Mouse (Mus musculus): ENCODE data around the gene Rxrb.

The Rxrb gene

DNA sequence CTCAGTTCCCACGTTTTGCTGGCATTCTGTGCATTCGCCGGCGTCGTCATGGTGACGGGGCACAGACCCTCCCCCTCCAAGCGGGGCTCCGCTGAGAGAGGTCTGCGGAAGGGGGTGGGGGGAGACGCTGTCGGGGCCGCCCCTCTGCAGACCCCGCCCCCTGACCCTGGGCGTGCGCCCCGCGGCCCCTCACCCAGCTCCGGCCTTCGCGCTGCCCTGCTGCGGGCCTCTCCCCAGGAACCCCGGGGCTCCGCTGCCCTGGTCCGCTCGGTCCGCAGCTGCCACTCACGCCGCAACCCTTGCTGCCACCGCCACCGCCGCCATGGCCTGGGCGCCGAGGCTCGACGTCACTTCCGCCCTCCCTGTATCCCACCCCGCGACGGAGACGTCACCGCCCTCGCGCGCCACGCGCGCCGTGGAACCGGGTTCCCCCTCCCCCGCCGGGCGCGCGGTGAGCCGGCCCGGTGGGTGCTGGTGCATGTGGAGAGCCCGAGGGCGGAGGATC is 7.2 kb upstream of the Rxrb start, which contains the start of gene Ring1:
TSS of gene Ring1 (minus strand) at position 364 of the 505 bp plus-strand sequence.
- TF ChIP-seq GATA4 (IDR thresholded peaks at IDR 0.05; ENCODE audit: insufficient replicate concordance, low read length) = no peak; the same call in 1 of the 2 replicates

DNA sequence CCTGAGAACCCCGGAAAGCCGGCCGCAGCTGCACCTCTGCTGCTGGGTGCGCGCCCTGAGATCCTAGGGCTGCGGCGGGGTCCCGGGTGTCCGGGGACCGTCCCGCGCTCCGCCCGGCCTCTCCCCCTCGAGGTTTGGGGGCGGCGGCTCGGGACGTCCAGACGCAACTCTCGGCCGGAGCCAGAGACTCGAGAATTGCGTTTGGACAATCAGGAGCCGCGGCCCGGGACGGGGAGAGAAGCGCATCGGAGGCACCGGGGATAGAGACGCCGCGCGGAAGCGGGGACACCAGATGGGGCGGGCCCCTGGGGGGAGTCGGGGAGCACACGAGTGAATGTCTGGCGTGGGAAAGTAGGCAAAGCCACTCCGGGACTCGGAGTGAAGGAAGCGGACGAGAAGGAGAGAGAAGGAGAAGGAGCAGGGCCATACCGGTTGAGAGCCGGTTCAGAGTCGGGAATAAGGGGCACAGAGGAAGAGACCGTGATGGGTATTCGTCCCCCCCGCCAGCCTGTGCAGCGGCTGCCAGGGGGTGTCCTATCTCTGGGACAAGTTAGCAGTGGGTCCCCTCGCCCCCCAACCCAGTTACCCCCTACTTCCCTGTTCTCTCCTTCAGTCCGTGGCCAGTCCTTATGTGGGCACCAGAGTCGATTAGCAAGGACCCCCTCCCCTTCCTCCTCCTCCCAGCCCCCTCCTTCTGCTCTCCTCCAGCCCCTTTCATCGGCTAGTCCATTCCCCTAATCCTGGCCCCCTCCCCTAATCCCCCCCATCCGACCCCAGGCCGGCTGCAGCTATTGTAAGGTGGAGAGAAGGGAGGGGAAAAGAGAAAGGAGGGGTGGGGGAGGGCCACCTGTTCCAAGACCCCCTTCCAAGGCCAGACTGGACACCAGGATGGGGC is 6.5 kb upstream of the Rxrb start:
- TF ChIP-seq GATA4 (IDR thresholded peaks at IDR 0.05; ENCODE audit: insufficient replicate concordance, low read length) = no peak

- TF ChIP-seq GATA4 (IDR thresholded peaks at IDR 0.05; ENCODE audit: insufficient replicate concordance, low read length) = no peak
Measured at GRCm38 (mm10) chr17:34025756-34026151, 5.9 kb upstream of the Rxrb start.

DNA sequence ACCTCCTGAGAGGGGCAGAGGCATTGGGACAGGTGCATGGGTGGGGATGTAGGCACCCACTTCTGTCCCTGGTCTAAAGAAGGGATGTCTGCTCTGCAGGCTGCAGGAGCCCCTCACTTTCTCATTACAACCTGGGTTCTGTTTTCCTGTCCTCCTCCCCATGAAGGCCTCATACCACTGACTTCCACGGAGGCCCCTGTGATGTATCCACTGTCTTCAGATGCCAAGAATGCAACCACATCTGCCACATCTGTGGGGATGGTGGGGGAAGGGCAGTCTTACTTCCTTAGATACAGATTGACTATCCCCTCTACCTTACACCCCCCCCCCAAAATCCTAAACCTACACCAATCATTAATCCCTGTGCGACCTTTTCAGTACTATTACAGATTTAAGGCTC is 5.4 kb upstream of the Rxrb start:
- TF ChIP-seq GATA4 (IDR thresholded peaks at IDR 0.05; ENCODE audit: insufficient replicate concordance, low read length) = no peak

GRCm38 (mm10) chr17:34026917-34027655 is 4.5 kb upstream of the Rxrb start:
- no peak for TF ChIP-seq GATA4 (IDR thresholded peaks at IDR 0.05; ENCODE audit: insufficient replicate concordance, low read length)

- no peak for TF ChIP-seq GATA4 (IDR thresholded peaks at IDR 0.05; ENCODE audit: insufficient replicate concordance, low read length)
Measured at GRCm38 (mm10) chr17:34027656-34028223, 3.9 kb upstream of the Rxrb start, which contains the start of gene H2-Ke6. Gene H2-Ke6 (minus strand): TSS chr17:34028060.

DNA sequence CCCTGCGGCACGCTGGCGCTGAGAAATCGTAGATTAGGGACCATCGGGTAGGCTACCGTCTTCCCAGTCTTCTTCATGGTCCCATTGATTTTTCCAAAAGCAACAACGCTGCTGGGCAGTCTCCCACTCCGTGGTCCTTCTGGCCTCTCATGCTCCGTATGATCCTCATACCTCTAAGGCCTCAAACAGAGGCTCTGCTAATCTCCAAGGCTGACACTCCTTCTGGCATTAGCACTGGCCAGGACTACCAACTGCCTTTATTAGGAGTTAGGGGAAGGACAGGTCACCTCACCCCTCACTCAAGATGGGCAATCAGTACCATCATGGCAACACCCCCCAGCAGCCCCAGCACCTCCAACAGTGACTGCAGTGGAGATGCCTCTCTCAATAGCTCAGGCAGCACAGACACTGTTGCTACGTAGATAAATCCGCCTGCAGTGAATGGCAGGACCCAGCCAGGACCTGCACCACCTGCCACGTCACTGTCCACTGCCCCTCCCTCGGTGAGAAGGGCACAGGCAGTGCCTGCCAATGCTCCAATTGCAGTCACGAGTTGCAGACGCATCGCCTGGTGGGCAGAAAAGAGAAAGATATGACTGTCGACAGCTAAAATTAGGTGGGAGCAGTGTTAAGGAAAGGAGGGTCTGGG is 3.0 kb upstream of the Rxrb start:
- TF ChIP-seq GATA4 (IDR thresholded peaks at IDR 0.05; ENCODE audit: insufficient replicate concordance, low read length) = no peak

GRCm38 (mm10) chr17:34029150-34029889 is 2.3 kb upstream of the Rxrb start:
- TF ChIP-seq GATA4 (IDR thresholded peaks at IDR 0.05; ENCODE audit: insufficient replicate concordance, low read length) = no peak

DNA sequence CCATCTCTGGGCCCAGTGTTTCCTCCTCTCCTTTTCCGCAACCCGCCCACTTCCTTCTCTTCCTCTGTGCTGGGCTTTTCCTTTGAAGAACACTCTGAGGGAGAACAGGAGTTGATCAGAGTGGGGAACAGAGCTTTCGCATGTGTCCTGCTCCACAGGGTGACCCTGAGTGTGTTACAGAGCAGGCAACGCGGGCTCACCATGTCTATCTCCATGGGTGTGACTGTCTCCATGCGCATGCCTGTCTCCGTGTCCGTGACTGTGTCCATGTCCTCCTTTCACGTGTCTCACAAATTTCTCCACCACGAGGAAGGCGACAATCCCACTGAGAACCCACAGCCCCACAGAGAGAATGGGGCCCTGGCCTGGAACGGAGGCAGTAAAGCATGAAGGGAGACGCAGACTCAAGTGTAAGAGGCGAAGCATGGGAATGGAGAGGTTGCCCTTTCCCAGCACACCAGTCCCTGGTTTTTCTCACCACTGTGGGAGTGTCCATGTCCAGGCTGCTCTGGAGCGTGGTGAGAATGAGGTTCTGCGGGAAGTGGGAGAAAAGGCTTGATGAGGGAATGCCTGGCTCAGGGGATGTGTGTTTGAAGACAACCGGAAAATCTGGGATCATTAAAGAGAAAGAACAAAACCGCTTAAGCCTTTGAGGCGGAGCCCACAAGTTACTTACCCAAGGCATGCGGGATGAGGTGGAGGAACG is 1.6 kb upstream of the Rxrb start:
- TF ChIP-seq GATA4 (IDR thresholded peaks at IDR 0.05; ENCODE audit: insufficient replicate concordance, low read length) = no peak

DNA sequence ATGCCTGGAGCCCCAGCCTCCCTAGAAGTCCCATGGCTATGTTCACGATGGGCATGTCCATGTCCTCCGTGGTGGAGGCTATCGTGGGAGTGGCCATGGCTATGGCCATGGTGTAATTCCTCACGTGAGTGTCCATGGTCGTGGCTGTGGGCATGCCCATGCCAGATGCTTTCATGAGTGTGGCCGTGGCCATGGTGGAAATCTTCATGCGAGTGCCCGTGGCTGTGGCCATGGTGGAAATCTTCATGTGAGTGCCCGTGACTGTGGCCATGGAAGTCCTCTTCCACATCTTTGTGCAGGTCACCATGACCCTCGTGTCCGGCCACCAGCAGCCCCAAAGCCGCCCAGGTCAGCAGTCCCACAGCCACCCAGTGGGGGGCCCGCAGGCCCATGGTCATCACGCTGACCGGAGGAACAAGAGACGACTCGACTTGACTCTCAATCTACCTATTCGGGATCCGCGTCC is 718 bp upstream of the Rxrb start:
- no peak for TF ChIP-seq GATA4 (IDR thresholded peaks at IDR 0.05; ENCODE audit: insufficient replicate concordance, low read length)

- TF ChIP-seq GATA4 (IDR thresholded peaks at IDR 0.05; ENCODE audit: insufficient replicate concordance, low read length) = no peak
Measured at GRCm38 (mm10) chr17:34032174-34032632, 591 bp downstream of the Rxrb start.

GRCm38 (mm10) chr17:34032806-34033205 is 1.2 kb downstream of the Rxrb start:
- no peak for TF ChIP-seq GATA4 (IDR thresholded peaks at IDR 0.05; ENCODE audit: insufficient replicate concordance, low read length)

DNA sequence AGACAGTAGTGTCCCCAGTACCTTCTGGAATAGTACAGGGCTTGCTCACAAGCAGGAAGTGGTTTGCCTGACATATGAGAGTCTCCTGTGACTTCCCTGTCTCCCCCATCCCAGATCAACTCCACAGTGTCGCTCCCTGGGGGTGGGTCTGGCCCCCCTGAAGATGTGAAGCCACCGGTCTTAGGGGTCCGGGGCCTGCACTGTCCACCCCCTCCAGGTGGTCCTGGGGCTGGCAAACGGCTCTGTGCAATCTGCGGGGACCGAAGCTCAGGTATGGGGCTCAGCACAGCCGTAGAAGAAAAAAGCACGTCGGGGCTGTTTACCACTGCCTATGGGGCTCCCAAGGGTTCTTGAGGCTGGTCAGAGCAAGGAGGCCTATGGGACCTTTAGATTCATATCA is 1.8 kb downstream of the Rxrb start:
- no peak for TF ChIP-seq GATA4 (IDR thresholded peaks at IDR 0.05; ENCODE audit: insufficient replicate concordance, low read length)

All from liver, adult (tissue).